In the genomic region with DNA sequence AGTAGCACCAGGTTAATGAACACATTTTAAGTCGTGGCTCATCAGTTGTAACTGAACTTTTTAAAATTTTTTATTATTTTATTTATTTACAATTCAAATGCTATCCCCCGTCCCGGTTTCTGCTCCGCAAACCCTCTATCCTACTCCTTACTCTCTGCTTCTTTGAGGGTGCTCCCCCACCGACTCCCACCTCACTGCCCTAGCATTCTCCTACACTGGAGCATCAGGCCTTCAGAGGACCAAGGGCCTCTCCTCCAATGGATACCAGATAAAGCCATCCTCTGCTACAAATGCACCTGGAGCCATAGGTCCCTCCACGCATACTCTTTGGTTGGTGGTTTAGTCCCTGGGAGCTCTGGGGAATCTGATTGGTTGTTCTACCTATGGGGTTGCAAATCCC, we compare ENCODE assay signal across 8 mouse cellular contexts. TPM values are rescaled to one million over a fixed set of nuclear protein-coding genes. Genes with fewer than 3 reads are reported as not detected.
DNase-seq lines count a peak whose midpoint lies in the region; ATAC-seq and TF ChIP-seq lines count a peak whose summit lies in the region.

No protein-coding gene starts in this region.

- no peak for DNase-seq in gastrocnemius, adult 2 months
- DNase-seq in gastrocnemius, postnatal 10 days, result no peak
- DNase-seq in thymus, postnatal 14 days, result peak; percentile 12
- no peak for DNase-seq in thymus, postnatal 10 days (ENCODE audit: low spot score in 2 of 2)
- no peak for DNase-seq in limb, embryonic 11.5 days (ENCODE audit: low spot score)
- DNase-seq in B cell, adult 2 months, result no peak
- DNase-seq in spleen, adult 18-20 months, result no peak

- H3K4me2 ChIP-seq in limb, embryonic 11.5 days (ENCODE audit: low read depth, severe bottlenecking), result peak overlapping the region; percentile 46
- H3K4me2 ChIP-seq in stomach, embryonic 14.5 days (replicated peaks; ENCODE audit: low read depth, low read length), result peak overlapping the region; percentile 56

- peak overlapping the region; percentile 73; the same call in 1 of the 2 replicates for H3K9ac ChIP-seq in limb, embryonic 11.5 days (ENCODE audit: low read length)
- H3K9ac ChIP-seq in stomach, embryonic 14.5 days (replicated peaks; ENCODE audit: low read depth, low read length), result no peak overlapping the region

- peak overlapping the region; percentile 99 for H3K27ac ChIP-seq in gastrocnemius, adult 2 months
- H3K27ac ChIP-seq in limb, embryonic 11.5 days (replicated peaks; ENCODE audit: low read depth, low read length), result no peak overlapping the region
- peak overlapping the region; percentile 92; the same call in 1 of the 2 replicates for H3K27ac ChIP-seq in stomach, embryonic 14.5 days (ENCODE audit: low read length)

- TF ChIP-seq CTCF in gastrocnemius, adult 2 months (IDR thresholded peaks at IDR 0.05), result no peak

- H3K4me1 ChIP-seq in limb, embryonic 11.5 days (ENCODE audit: control insufficient read depth, insufficient read depth, low read length), result no peaks in the 10 kb centered on the region
- no peaks in the 10 kb centered on the region for H3K4me1 ChIP-seq in stomach, embryonic 14.5 days (ENCODE audit: control insufficient read depth, insufficient read depth, low read length)

- WGBS in limb, embryonic 11.5 days, result 48% methylated on average over 6 of the region's 6 CpGs
- 53% methylated on average over 6 of the region's 6 CpGs for WGBS in stomach, embryonic 14.5 days

- H3K9me3 ChIP-seq in limb, embryonic 11.5 days (ENCODE audit: control insufficient read depth, low read length), result no peaks in the 10 kb centered on the region
- no peaks in the 10 kb centered on the region for H3K9me3 ChIP-seq in stomach, embryonic 14.5 days (ENCODE audit: control insufficient read depth, low read depth, low read length)

- peak overlapping the region; percentile 85 for H3K4me3 ChIP-seq in gastrocnemius, adult 2 months
- H3K4me3 ChIP-seq in limb, embryonic 11.5 days (ENCODE audit: low read depth, low read length), result peak overlapping the region; percentile 70
- peak overlapping the region; percentile 50 for H3K4me3 ChIP-seq in stomach, embryonic 14.5 days (ENCODE audit: low read depth, low read length)

- no peaks in the 10 kb centered on the region for H3K27me3 ChIP-seq in limb, embryonic 11.5 days (ENCODE audit: control insufficient read depth, insufficient read depth, low read length)
- H3K27me3 ChIP-seq in stomach, embryonic 14.5 days (ENCODE audit: control insufficient read depth, insufficient read depth, low read length), result no peaks in the 10 kb centered on the region

- H3K36me3 ChIP-seq in limb, embryonic 11.5 days (ENCODE audit: control insufficient read depth, insufficient read depth, low read length), result no peaks in the 10 kb centered on the region
- no peaks in the 10 kb centered on the region for H3K36me3 ChIP-seq in stomach, embryonic 14.5 days (ENCODE audit: control insufficient read depth, insufficient read depth, low read length)

- ATAC-seq in limb, embryonic 11.5 days (ENCODE audit: insufficient number of reproducible peaks, low FRiP score, low TSS enrichment, low read depth), result 0 out of 2 replicates have a peak, but pooled peaks have one; percentile 18
- peak; percentile 15; the same call in 1 of the 2 replicates for ATAC-seq in stomach, embryonic 14.5 days (ENCODE audit: insufficient number of reproducible peaks, insufficient read depth, low FRiP score, low read depth)

- intact Hi-C loops in gastrocnemius, adult 2 months (cut with DNase I), result loop anchor here (2.0 kb wide), 1 partner anchor 109 kb away; the partner anchor contains the start of gene Med6

RNA-seq across cellular contexts. Expression of gene Cox16, which starts 0.4 kb away (rescaled TPM):
- 10 to 100 TPM; 78.1 to 89.0 TPM for total RNA-seq in gastrocnemius, adult 2 months (2021)
- 10 to 100 TPM; 73.1 to 96.1 TPM for total RNA-seq in gastrocnemius, postnatal 10 days (2021)
- polyA plus RNA-seq in limb, embryonic 11.5 days (2014; fragmentation: Nextera tagmentation; extraction: Ambion mirVana), result 103 and 117 TPM in 2 replicates
- 151 and 163 TPM in 2 replicates for polyA plus RNA-seq in stomach, embryonic 14.5 days (2014; fragmentation: Nextera tagmentation; extraction: Ambion mirVana)

RNA-seq across cellular contexts. Expression of gene Gm20498, which starts 47.4 kb away (rescaled TPM):
- total RNA-seq in gastrocnemius, adult 2 months (2021), result 10 to 100 TPM; 38.2 to 45.9 TPM
- 10 to 100 TPM; 25.3 to 27.0 TPM for total RNA-seq in gastrocnemius, postnatal 10 days (2021)
- 32.7 and 39.4 TPM in 2 replicates for polyA plus RNA-seq in limb, embryonic 11.5 days (2014; fragmentation: Nextera tagmentation; extraction: Ambion mirVana)
- 28.7 and 30.0 TPM in 2 replicates for polyA plus RNA-seq in stomach, embryonic 14.5 days (2014; fragmentation: Nextera tagmentation; extraction: Ambion mirVana)

RNA-seq across cellular contexts. Expression of gene Synj2bp, which starts 47.4 kb away (rescaled TPM):
- total RNA-seq in gastrocnemius, adult 2 months (2021), result 10 to 100 TPM; 36.2 to 43.6 TPM
- total RNA-seq in gastrocnemius, postnatal 10 days (2021), result 10 to 100 TPM; 24.0 to 26.7 TPM
- polyA plus RNA-seq in limb, embryonic 11.5 days (2014; fragmentation: Nextera tagmentation; extraction: Ambion mirVana), result 31.0 and 33.7 TPM in 2 replicates
- polyA plus RNA-seq in stomach, embryonic 14.5 days (2014; fragmentation: Nextera tagmentation; extraction: Ambion mirVana), result 43.5 and 46.0 TPM in 2 replicates
